8 mouse cellular contexts compared by ENCODE assay signal in the genomic region with DNA sequence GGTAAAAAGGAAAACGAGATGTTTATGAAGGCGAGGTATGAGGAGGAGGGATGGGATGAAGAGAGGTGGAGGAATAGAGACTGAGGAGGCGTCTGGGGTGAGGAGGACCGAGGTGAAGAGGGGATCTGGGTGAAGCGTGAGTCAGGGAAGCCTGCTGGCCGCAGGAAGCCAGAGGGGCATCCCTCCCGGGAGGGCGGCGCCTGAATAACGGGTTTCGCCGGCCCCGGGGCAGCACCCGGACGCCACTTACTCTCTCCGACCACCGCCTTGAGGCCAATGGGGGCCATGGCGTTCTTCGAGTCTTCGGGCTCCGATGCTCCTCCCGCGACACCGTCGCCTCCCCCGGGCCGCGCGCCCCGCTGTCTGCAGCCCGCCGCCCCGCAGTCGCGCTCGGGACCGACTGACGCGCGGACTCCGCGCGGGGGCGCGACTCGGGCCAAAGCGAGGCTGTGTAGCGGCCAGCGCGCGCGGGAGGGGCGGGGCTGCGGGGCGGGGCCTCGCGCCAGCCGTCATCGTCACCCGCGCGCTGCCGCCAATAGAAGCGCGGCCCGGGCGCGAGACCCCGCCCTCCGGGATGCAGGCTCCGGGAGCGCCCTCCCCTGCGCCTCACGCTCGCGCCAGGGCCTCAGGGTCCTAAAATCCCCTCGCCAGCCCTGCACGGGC. TPM values are rescaled to one million over a fixed set of nuclear protein-coding genes. Genes with fewer than 3 reads are reported as not detected.
DNase-seq lines count a peak whose midpoint lies in the region; ATAC-seq and TF ChIP-seq lines count a peak whose summit lies in the region.

A gene (minus strand): TSS at position 441 of the 663 bp plus-strand sequence.

- peaks cover 0 to 12% of the 10 kb centered on the region in 2 experiments; a peak in 2 of 4 replicates for H3K36me3 ChIP-seq in MEL (ENCODE audit: control insufficient read depth in 1 of 2, insufficient read depth in 2 of 2, low read length in 2 of 2)
- H3K36me3 ChIP-seq in forebrain, embryonic 15.5 days: no peaks in the 10 kb centered on the region
- H3K36me3 ChIP-seq in lung, embryonic 15.5 days: no peaks in the 10 kb centered on the region

- TF ChIP-seq EP300 in MEL (IDR thresholded peaks at IDR 0.05; ENCODE audit: low read depth in 1 of 2, low read length in 2 of 2): no peak

- H3K4me3 ChIP-seq in MEL (ENCODE audit: control insufficient read depth in 1 of 2, insufficient read depth in 1 of 2, low read depth in 2 of 2, low read length in 2 of 2): peak within 1 kb of the TSS; percentile 75 to 95
- peak within 1 kb of the TSS; percentile 99 for H3K4me3 ChIP-seq in forebrain, embryonic 15.5 days
- H3K4me3 ChIP-seq in layer of hippocampus, adult 2 months: peak within 1 kb of the TSS; percentile 99
- H3K4me3 ChIP-seq in lung, embryonic 15.5 days: peak within 1 kb of the TSS; percentile 74
- peak within 1 kb of the TSS; percentile 98 for H3K4me3 ChIP-seq in olfactory bulb, adult 2 months (ENCODE audit: insufficient read depth, low read depth, low read length)

- no peaks in the 10 kb centered on the region for H3K9me3 ChIP-seq in MEL (replicated peaks; ENCODE audit: insufficient read depth, low read length)
- no peaks in the 10 kb centered on the region for H3K9me3 ChIP-seq in forebrain, embryonic 15.5 days
- no peaks in the 10 kb centered on the region for H3K9me3 ChIP-seq in lung, embryonic 15.5 days

- peak in 1 of 3 experiments; percentile 16; a peak in 2 of 6 replicates for TF ChIP-seq CTCF in MEL (IDR thresholded peaks at IDR 0.05 in 2 of 3, conservative IDR thresholded peaks at IDR 0.05 in 1 of 3; ENCODE audit: control insufficient read depth in 1 of 3, insufficient read depth in 1 of 3, low read depth in 2 of 3, low read length in 3 of 3, poor library complexity in 1 of 3, severe bottlenecking in 1 of 3)
- no peak for TF ChIP-seq CTCF in layer of hippocampus, adult 2 months (conservative IDR thresholded peaks at IDR 0.05)
- no peak for TF ChIP-seq CTCF in olfactory bulb, adult 2 months (IDR thresholded peaks at IDR 0.05; ENCODE audit: insufficient read depth, low read depth, low read length)

- peak within 1 kb of the TSS; percentile 77 for H3K4me2 ChIP-seq in forebrain, embryonic 15.5 days (replicated peaks)
- peak within 1 kb of the TSS; percentile 93 for H3K4me2 ChIP-seq in lung, embryonic 15.5 days

- H3K9ac ChIP-seq in MEL (ENCODE audit: control insufficient read depth, low read depth, low read length, poor library complexity, severe bottlenecking): peak within 1 kb of the TSS; percentile 77
- peak within 1 kb of the TSS; percentile 96 for H3K9ac ChIP-seq in forebrain, embryonic 15.5 days (replicated peaks)
- peak within 1 kb of the TSS; percentile 69 for H3K9ac ChIP-seq in lung, embryonic 15.5 days

- H3K27ac ChIP-seq in MEL (ENCODE audit: control insufficient read depth, low read depth, low read length): peak within 1 kb of the TSS; percentile 57
- peak within 1 kb of the TSS; percentile 97 for H3K27ac ChIP-seq in forebrain, embryonic 15.5 days (replicated peaks)
- H3K27ac ChIP-seq in layer of hippocampus, adult 2 months: peak within 1 kb of the TSS; percentile 99
- peak within 1 kb of the TSS; percentile 84 for H3K27ac ChIP-seq in lung, embryonic 15.5 days
- H3K27ac ChIP-seq in olfactory bulb, adult 2 months (ENCODE audit: insufficient read depth, low read depth, low read length): peak within 1 kb of the TSS; percentile 99

- TF ChIP-seq RAD21 in MEL (IDR thresholded peaks at IDR 0.05; ENCODE audit: low read depth, low read length): no peak

- peak; percentile 95 for ATAC-seq in forebrain, embryonic 15.5 days (replicated peaks)
- peak; percentile 90 for ATAC-seq in lung, embryonic 15.5 days (ENCODE audit: borderline replicate concordance, extremely low read depth, low FRiP score, low TSS enrichment)

- TF ChIP-seq POLR2A in MEL (IDR thresholded peaks at IDR 0.05; ENCODE audit: control insufficient read depth in 1 of 2, insufficient read depth in 1 of 2, low read depth in 1 of 2, low read length in 2 of 2, poor library complexity in 1 of 2): peak; percentile 62 to 67; a peak in 2 of 4 replicates
- peak; percentile 94 for TF ChIP-seq POLR2A in olfactory bulb, adult 2 months (IDR thresholded peaks at IDR 0.05; ENCODE audit: insufficient read depth, low read depth, low read length)

- H3K79me2 ChIP-seq in MEL (ENCODE audit: control insufficient read depth, insufficient read depth, low read length, poor library complexity): peaks cover 7% of the 10 kb centered on the region

- peak; percentile 91 for DNase-seq in MEL (ENCODE audit: low read depth, low spot score)
- peak; percentile 95 for DNase-seq in cerebellum, adult 11-12 months
- DNase-seq in heart, postnatal 25 days (ENCODE audit: low spot score): peak; percentile 86
- DNase-seq in layer of hippocampus, adult 2 months (ENCODE audit: low spot score in 2 of 2): peak; percentile 89 to 91
- peak; percentile 73 to 76 for DNase-seq in thymus, adult 18-20 months

- peaks cover 3 to 10% of the 10 kb centered on the region in 2 experiments for H3K4me1 ChIP-seq in MEL (ENCODE audit: control insufficient read depth in 1 of 2, insufficient read depth in 2 of 2, low read length in 2 of 2)
- peaks cover 22% of the 10 kb centered on the region for H3K4me1 ChIP-seq in forebrain, embryonic 15.5 days
- H3K4me1 ChIP-seq in lung, embryonic 15.5 days: peaks cover 4% of the 10 kb centered on the region
- H3K4me1 ChIP-seq in olfactory bulb, adult 2 months (ENCODE audit: control insufficient read depth, insufficient read depth, low read length): peaks cover 5% of the 10 kb centered on the region; the same call in 1 of the 2 replicates

- under 1% methylated on average over 78 of the region's 78 CpGs for WGBS in forebrain, embryonic 15.5 days
- under 1% methylated on average over 63 of the region's 78 CpGs for WGBS in lung, embryonic 15.5 days
- WGBS in olfactory bulb, adult 2 months: under 1% methylated on average over 77 of the region's 78 CpGs

- H3K27me3 ChIP-seq in MEL (ENCODE audit: control insufficient read depth in 1 of 2, insufficient read depth in 2 of 2, low read length in 2 of 2): no peaks in the 10 kb centered on the region
- H3K27me3 ChIP-seq in forebrain, embryonic 15.5 days: 0 out of 2 replicates have a peak, but pooled peaks cover 2% of the 10 kb centered on the region
- peaks cover 8% of the 10 kb centered on the region; the same call in 1 of the 2 replicates for H3K27me3 ChIP-seq in lung, embryonic 15.5 days

- intact Hi-C loops in heart, postnatal 25 days (cut with DNase I): loop anchor here (2.0 to 10.0 kb wide), 2 partner anchors 134 to 212 kb away; a partner anchor contains a TSS

TF ChIP-seq in MEL, 35 proteins besides CTCF, POLR2A, EP300 and RAD21:
- no peak for TF ChIP-seq SMC3 (IDR thresholded peaks at IDR 0.05; ENCODE audit: low read depth, low read length)
- TF ChIP-seq GABPA (IDR thresholded peaks at IDR 0.05; ENCODE audit: low read depth, low read length): no peak
- TF ChIP-seq ZKSCAN1 (IDR thresholded peaks at IDR 0.05; ENCODE audit: low read depth, low read length): no peak
- TF ChIP-seq BHLHE40 (IDR thresholded peaks at IDR 0.05; ENCODE audit: borderline replicate concordance, low read depth, low read length): no peak
- peak; percentile 60; the same call in 1 of the 2 replicates for TF ChIP-seq HCFC1 (IDR thresholded peaks at IDR 0.05; ENCODE audit: low read depth, low read length)
- TF ChIP-seq SIN3A (IDR thresholded peaks at IDR 0.05; ENCODE audit: low read length): peak; percentile 60; the same call in 1 of the 2 replicates
- peak; percentile 63 for TF ChIP-seq NELFE (IDR thresholded peaks at IDR 0.05; ENCODE audit: low read depth, low read length)
- TF ChIP-seq RCOR1 (IDR thresholded peaks at IDR 0.05; ENCODE audit: low read depth, low read length): no peak
- no peak for TF ChIP-seq JUND (IDR thresholded peaks at IDR 0.05; ENCODE audit: low read depth, low read length)
- TF ChIP-seq MYC (IDR thresholded peaks at IDR 0.05; ENCODE audit: low read depth, low read length): no peak

RNA-seq across cellular contexts. Expression of the gene that starts here (rescaled TPM):
- 7.1 and 8.2 TPM in 2 replicates for total RNA-seq in MEL (2012; rRNA removed)
- polyA plus RNA-seq in MEL (2012; ENCODE audit: insufficient read depth in 1 of 2, insufficient read length in 2 of 2, low read depth in 1 of 2, low replicate concordance in 2 of 2, missing spikeins in 1 of 2): 10 to 100 TPM in 1 of 2 experiments, not detected in 1; 33.2 TPM
- polyA plus RNA-seq in forebrain, embryonic 15.5 days (2015; fragmentation: Nextera tagmentation; extraction: Ambion mirVana): 191 and 197 TPM in 2 replicates
- 10 to 100 TPM; 11.0 to 11.7 TPM for total RNA-seq in heart, postnatal 25 days (2021)
- total RNA-seq in layer of hippocampus, adult 2 months (2021): 100 to 1,000 TPM; 550 to 603 TPM
- polyA plus RNA-seq in lung, embryonic 15.5 days (2015; fragmentation: Nextera tagmentation; extraction: Ambion mirVana): 21.0 and 22.3 TPM in 2 replicates
- polyA plus RNA-seq in olfactory bulb, adult 2 months (2012; ENCODE audit: insufficient read depth, insufficient read length, low replicate concordance, missing spikeins): 182 and 623 TPM in 2 replicates

Comparison
In these comparisons a context has a peak if more than half of its experiments do, and no peak if none do; other contexts are left out.
1. Peak in every context shown above with its lines: DNase-seq, ATAC-seq, H3K4me3 ChIP-seq and H3K27ac ChIP-seq.
2. RNA of the gene that starts here (total RNA-seq): 550 to 603 TPM in layer of hippocampus, adult 2 months; 11.0 to 11.7 TPM in heart, postnatal 25 days and 7.1 to 8.2 TPM in MEL; every median in the first group is over 10 times any median in the second.